Mouse (Mus musculus) urinary bladder, postnatal 36 days (tissue): ENCODE results near the gene Tnfsf15.

Source experiments
- DNase-seq, 2 experiments: peaks; one replicate each; pipeline ENCODE4 v3.0.0; 2022; ENCODE audit warnings: low spot score in 2 of 2, mixed read lengths in 1 of 2

Tnfsf15 gene

GRCm38 (mm10) chr4:63742763-63743371 lies 2.0 kb downstream of the Tnfsf15 start:
- no peak for DNase-seq

GRCm38 (mm10) chr4:63742101-63742500 lies 2.8 kb downstream of the Tnfsf15 start:
- no peak for DNase-seq

- no peak for DNase-seq
Observed at GRCm38 (mm10) chr4:63740761-63741160, 4.2 kb downstream of the Tnfsf15 start.

GRCm38 (mm10) chr4:63740001-63740400 lies 4.9 kb downstream of the Tnfsf15 start:
- DNase-seq, result no peak

GRCm38 (mm10) chr4:63739524-63739923 lies 5.4 kb downstream of the Tnfsf15 start:
- peak in 1 of 2 experiments; percentile 24 for DNase-seq

- DNase-seq, result no peak
Observed at GRCm38 (mm10) chr4:63738364-63738997, 6.4 kb downstream of the Tnfsf15 start.

GRCm38 (mm10) chr4:63731299-63731698 lies 13.6 kb downstream of the Tnfsf15 start:
- no peak for DNase-seq

GRCm38 (mm10) chr4:63726727-63727126 lies 18.2 kb downstream of the Tnfsf15 start:
- no peak for DNase-seq

- DNase-seq, result peak in 1 of 2 experiments; percentile 19
Observed at GRCm38 (mm10) chr4:63725981-63726380, 18.9 kb downstream of the Tnfsf15 start.

GRCm38 (mm10) chr4:63717922-63718643 lies 26.8 kb downstream of the Tnfsf15 start:
- peak; percentile 56 to 79 for DNase-seq

GRCm38 (mm10) chr4:63711886-63712285 lies 33.0 kb downstream of the Tnfsf15 start:
- DNase-seq, result no peak

- DNase-seq, result no peak
Observed at GRCm38 (mm10) chr4:63710431-63711220, 34.3 kb downstream of the Tnfsf15 start.

- no peak for DNase-seq
Observed at GRCm38 (mm10) chr4:63706279-63706971, 38.5 kb downstream of the Tnfsf15 start.

GRCm38 (mm10) chr4:63704232-63704631 lies 40.7 kb downstream of the Tnfsf15 start:
- DNase-seq, result no peak

GRCm38 (mm10) chr4:63703686-63704085 lies 41.2 kb downstream of the Tnfsf15 start:
- DNase-seq, result no peak

- no peak for DNase-seq
Observed at GRCm38 (mm10) chr4:63702006-63702704, 42.8 kb downstream of the Tnfsf15 start.

- DNase-seq, result no peak
Observed at GRCm38 (mm10) chr4:63699749-63700148, 45.2 kb downstream of the Tnfsf15 start.

- DNase-seq, result no peak
Observed at GRCm38 (mm10) chr4:63696921-63697320, 48.0 kb downstream of the Tnfsf15 start.

- DNase-seq, result no peak
Observed at GRCm38 (mm10) chr4:63692351-63692750, 52.6 kb downstream of the Tnfsf15 start.

- no peak for DNase-seq
Observed at GRCm38 (mm10) chr4:63687429-63687828, 57.5 kb downstream of the Tnfsf15 start.

- DNase-seq, result peak; percentile 12 to 23
Observed at GRCm38 (mm10) chr4:63686157-63686556, 58.8 kb downstream of the Tnfsf15 start.
